Mouse (Mus musculus): ENCODE measurements around the gene Ston2.

DNA sequence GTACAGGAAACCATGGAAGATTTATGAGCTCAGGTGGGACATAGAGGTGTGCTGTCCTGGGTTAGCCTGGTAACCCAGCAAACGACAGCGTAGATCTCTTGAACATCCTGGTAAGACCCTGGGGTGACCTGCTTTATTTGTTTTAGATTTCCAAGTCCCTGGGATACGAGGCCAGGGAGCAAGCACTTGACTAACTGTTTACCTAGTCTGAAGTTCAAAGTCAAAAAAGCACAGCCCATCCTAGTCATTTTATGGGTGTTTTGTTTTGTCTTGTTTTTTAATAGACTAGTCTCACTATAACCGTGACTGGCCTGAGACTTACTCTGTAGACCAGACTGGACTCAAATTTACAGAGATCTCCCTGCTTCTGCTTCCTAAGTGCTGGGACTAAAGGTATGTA is 93.4 kb downstream of the Ston2 start:
- TF ChIP-seq GATA1 (IDR thresholded peaks at IDR 0.05; ENCODE audit: low read length) (no peak), TAL1 (IDR thresholded peaks at IDR 0.05; ENCODE audit: low read length) (no peak)
